Mouse (Mus musculus): ENCODE data around the gene Fgd3. TPM values are rescaled to one million over a fixed set of nuclear protein-coding genes. Genes with fewer than 3 reads are reported as not detected.

Gene Fgd3
- polyA plus RNA-seq, 1 experiment from 2014 or later = 1.0 TPM

DNA sequence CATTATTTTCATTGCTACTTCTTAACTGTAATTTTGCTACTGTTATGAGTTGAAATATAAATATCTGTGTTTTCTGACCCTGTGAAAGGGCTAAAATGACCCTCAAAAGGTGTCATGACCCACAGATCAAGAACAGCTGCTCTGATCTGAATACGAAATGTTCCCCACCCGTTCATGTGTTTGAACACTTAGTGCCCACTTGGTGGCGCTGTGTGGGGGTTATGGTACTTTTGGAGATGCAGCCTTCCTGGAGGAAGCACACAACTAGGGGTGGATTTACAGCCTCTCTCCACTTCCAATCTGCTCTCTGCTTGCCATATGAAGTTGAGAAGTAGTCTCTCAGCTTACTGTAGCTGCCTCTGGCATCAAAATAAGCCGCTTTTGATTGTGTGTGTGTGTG lies 85.4 kb downstream of the Fgd3 start:
- no peak for DNase-seq (ENCODE audit: low spot score)

DNA sequence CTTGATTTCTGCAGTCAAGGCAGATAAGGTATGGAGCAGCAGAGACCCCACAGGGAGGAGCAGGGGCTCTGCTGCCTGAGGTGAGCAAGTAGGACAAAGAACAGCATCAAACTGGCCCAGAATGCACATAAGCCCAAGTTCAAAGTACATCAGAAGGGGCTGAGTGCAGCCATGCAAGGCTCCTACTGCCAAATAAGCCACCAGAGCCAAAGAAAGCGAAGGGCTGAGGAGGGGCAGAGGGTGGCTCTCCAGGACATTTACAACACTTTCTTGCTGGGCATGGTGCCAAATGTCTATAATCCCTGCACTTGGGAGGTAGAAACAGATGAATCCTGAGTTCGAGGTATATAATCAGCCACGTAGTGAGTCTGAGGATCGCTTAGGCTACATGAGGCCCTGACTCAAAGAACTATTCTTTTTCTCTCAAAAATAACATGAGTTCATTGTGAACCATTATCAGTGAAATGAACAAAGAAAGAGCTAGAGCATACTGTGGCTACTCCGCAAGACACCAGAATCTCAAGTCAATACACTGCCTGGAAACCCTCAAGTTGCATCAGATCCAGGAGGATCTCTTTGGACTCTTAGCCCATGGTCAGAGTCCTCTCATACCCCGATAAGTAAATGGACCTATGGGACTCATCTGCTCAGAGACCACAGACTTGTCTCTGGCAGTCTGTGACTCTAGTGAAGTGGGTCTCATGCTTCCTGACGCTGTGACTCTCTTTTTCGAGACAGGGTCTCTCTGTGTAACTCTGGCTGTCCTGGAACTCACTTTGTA lies 86.1 kb downstream of the Fgd3 start:
- peaks cover 4% of the 10 kb centered on the region; the same call in 1 of the 2 replicates for H3K9me3 ChIP-seq (replicated peaks; ENCODE audit: low read length)

More for the DNA sequence above, 85.4 kb downstream of the Fgd3 start:
- no peak for ATAC-seq (replicated peaks; ENCODE audit: low FRiP score, low read depth)
- TF ChIP-seq CTCF (IDR thresholded peaks at IDR 0.05; ENCODE audit: low read depth) = peak; percentile 18; the same call in 1 of the 2 replicates
- WGBS = 97% methylated on average over 4 of the region's 4 CpGs
- no peaks in the 10 kb centered on the region for H3K36me3 ChIP-seq (ENCODE audit: insufficient read depth, low read length)
- H3K4me3 ChIP-seq (replicated peaks; ENCODE audit: low read depth, low read length) = no peak overlapping the region
- no peak overlapping the region for H3K4me2 ChIP-seq (ENCODE audit: low read length)
- no peak overlapping the region for H3K9ac ChIP-seq (ENCODE audit: low read depth, low read length)
- H3K27ac ChIP-seq = peak overlapping the region; percentile 36; the same call in 1 of the 2 replicates
- H3K4me1 ChIP-seq (replicated peaks; ENCODE audit: insufficient read depth, low read length) = no peaks in the 10 kb centered on the region
- H3K9me3 ChIP-seq (replicated peaks; ENCODE audit: low read length) = peaks cover 4% of the 10 kb centered on the region; the same call in 1 of the 2 replicates
- H3K27me3 ChIP-seq (ENCODE audit: insufficient read depth, low read length) = no peaks in the 10 kb centered on the region

DNA sequence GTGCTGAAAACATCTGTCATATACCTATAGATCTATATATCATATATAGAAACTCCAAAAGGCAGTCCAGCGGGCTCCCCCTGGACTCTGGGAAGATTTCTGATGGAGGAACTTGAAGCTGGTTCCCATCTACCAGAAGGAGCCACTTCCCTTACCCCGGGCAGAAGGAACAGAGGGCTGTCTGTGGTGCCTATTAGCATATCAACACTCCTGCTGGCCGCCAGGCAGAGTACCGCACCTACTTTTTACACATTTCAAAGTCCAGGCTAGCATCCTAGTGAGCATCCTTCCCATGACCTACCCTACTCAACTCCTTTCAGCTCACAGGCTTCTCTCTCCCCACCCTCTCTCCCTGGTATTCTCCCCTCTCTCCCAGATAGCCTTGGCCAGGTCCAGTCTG lies 94.5 kb downstream of the Fgd3 start:
- Histone ChIP-seq H3K4me1 (replicated peaks; ENCODE audit: insufficient read depth, low read length) (no peaks in the 10 kb centered on the region), H3K4me3 (replicated peaks; ENCODE audit: low read depth, low read length) (no peak overlapping the region), H3K9me3 (replicated peaks; ENCODE audit: low read length) (no peaks in the 10 kb centered on the region), H3K27ac (no peak overlapping the region), H3K9ac (ENCODE audit: low read depth, low read length) (no peak overlapping the region), H3K4me2 (ENCODE audit: low read length) (no peak overlapping the region), H3K36me3 (ENCODE audit: insufficient read depth, low read length) (no peaks in the 10 kb centered on the region), H3K27me3 (ENCODE audit: insufficient read depth, low read length) (no peaks in the 10 kb centered on the region)
- DNase-seq (ENCODE audit: low spot score) (no peak), ATAC-seq (replicated peaks; ENCODE audit: low FRiP score, low read depth) (no peak)
- no peak for TF ChIP-seq CTCF (IDR thresholded peaks at IDR 0.05; ENCODE audit: low read depth)
- WGBS = 53% methylated on average over 4 of the region's 4 CpGs

More for the DNA sequence above, 86.1 kb downstream of the Fgd3 start:
- Histone ChIP-seq H3K27me3 (ENCODE audit: insufficient read depth, low read length) (no peaks in the 10 kb centered on the region), H3K4me1 (replicated peaks; ENCODE audit: insufficient read depth, low read length) (no peaks in the 10 kb centered on the region), H3K4me2 (ENCODE audit: low read length) (no peak overlapping the region), H3K36me3 (ENCODE audit: insufficient read depth, low read length) (no peaks in the 10 kb centered on the region), H3K27ac (peak overlapping the region; percentile 36), H3K9ac (ENCODE audit: low read depth, low read length) (no peak overlapping the region), H3K4me3 (replicated peaks; ENCODE audit: low read depth, low read length) (no peak overlapping the region)
- DNase-seq (ENCODE audit: low spot score) (no peak), ATAC-seq (replicated peaks; ENCODE audit: low FRiP score, low read depth) (peak; percentile 86)
- TF ChIP-seq CTCF (IDR thresholded peaks at IDR 0.05; ENCODE audit: low read depth) = no peak
- WGBS = 83% methylated on average over 8 of the region's 8 CpGs

DNA sequence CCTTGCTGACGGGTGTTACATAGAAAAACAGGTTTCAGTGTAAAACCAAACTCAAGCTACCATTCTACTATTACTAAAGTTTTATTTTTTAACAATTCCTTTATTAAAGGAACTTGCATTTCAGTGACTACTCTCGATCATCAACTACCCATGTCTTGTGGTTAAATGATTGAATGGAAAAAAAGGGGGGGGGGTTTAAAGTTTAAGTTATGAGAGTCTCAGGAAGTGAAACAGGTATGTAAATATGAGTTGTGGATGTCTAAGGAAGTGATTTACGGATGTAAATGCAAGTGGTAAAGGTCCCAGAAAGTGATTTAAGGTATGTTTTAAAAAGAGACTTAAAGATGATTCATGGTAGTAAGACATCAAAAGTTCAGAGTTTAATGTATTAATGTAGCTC lies 95.0 kb downstream of the Fgd3 start:
- H3K4me1 ChIP-seq (replicated peaks; ENCODE audit: insufficient read depth, low read length) = no peaks in the 10 kb centered on the region

DNA sequence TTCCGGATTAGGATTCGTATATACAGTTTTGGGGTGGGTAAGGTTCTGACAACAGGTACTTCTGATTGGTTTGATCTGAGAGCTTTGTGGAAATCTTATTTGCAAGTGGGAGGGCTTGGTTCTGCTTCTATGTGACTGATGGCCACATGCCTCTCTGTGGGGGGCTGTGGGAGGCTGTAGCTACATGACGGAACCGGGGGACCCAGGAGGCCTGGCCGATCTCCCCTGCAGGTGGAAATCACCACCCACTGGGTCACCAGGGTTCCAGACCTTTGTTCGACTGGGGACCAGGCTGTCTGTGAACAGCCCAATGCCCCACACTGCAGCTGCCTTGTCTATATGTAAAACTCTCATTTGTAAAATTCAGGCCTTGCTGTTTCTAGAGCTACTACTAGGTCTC lies 95.4 kb downstream of the Fgd3 start:
- Histone ChIP-seq H3K9me3 (replicated peaks; ENCODE audit: low read length) (no peaks in the 10 kb centered on the region), H3K4me3 (replicated peaks; ENCODE audit: low read depth, low read length) (no peak overlapping the region), H3K9ac (ENCODE audit: low read depth, low read length) (no peak overlapping the region), H3K4me1 (replicated peaks; ENCODE audit: insufficient read depth, low read length) (no peaks in the 10 kb centered on the region), H3K36me3 (ENCODE audit: insufficient read depth, low read length) (no peaks in the 10 kb centered on the region), H3K4me2 (ENCODE audit: low read length) (peak overlapping the region; percentile 5), H3K27me3 (ENCODE audit: insufficient read depth, low read length) (no peaks in the 10 kb centered on the region), H3K27ac (no peak overlapping the region)
- TF ChIP-seq CTCF (IDR thresholded peaks at IDR 0.05; ENCODE audit: low read depth) = no peak
- ATAC-seq (replicated peaks; ENCODE audit: low FRiP score, low read depth) (no peak), DNase-seq (ENCODE audit: low spot score) (no peak)
- whole genome bisulfite sequencing = 23% methylated on average over 6 of the region's 6 CpGs

More for the DNA sequence above, 95.0 kb downstream of the Fgd3 start:
- no peak overlapping the region for H3K4me2 ChIP-seq (ENCODE audit: low read length)
- no peaks in the 10 kb centered on the region for H3K36me3 ChIP-seq (ENCODE audit: insufficient read depth, low read length)
- H3K27ac ChIP-seq = no peak overlapping the region
- no peak for DNase-seq (ENCODE audit: low spot score)
- no peaks in the 10 kb centered on the region for H3K27me3 ChIP-seq (ENCODE audit: insufficient read depth, low read length)
- no peaks in the 10 kb centered on the region for H3K9me3 ChIP-seq (replicated peaks; ENCODE audit: low read length)
- 71% methylated on average over 3 of the region's 3 CpGs for WGBS
- no peak overlapping the region for H3K4me3 ChIP-seq (replicated peaks; ENCODE audit: low read depth, low read length)
- H3K9ac ChIP-seq (ENCODE audit: low read depth, low read length) = no peak overlapping the region
- TF ChIP-seq CTCF (IDR thresholded peaks at IDR 0.05; ENCODE audit: low read depth) = no peak
- ATAC-seq (replicated peaks; ENCODE audit: low FRiP score, low read depth) = no peak

DNA sequence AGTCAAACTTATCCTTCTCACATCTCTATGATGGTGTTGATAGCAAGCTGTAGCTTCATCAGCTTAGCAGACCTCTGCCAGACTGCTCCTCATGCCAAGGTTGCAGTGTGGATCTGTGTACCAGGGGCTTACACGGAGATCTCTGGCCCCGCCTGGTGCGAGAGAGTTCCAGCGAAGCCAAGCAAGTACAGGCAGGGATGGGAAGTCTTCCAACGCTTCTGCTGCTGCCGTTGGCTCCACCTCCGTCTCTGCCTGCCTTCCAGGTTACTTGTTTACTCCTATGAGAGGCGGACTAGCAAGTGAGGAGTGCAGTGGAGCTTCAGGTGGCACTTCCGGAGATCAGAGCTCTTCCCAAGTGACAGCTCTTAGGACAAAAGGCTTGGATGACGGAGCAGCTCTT lies 95.8 kb downstream of the Fgd3 start:
- Histone ChIP-seq H3K9me3 (replicated peaks; ENCODE audit: low read length) (no peaks in the 10 kb centered on the region), H3K9ac (ENCODE audit: low read depth, low read length) (no peak overlapping the region), H3K27ac (no peak overlapping the region), H3K4me1 (replicated peaks; ENCODE audit: insufficient read depth, low read length) (no peaks in the 10 kb centered on the region), H3K4me2 (ENCODE audit: low read length) (peak overlapping the region; percentile 5), H3K4me3 (replicated peaks; ENCODE audit: low read depth, low read length) (no peak overlapping the region), H3K27me3 (ENCODE audit: insufficient read depth, low read length) (no peaks in the 10 kb centered on the region), H3K36me3 (ENCODE audit: insufficient read depth, low read length) (no peaks in the 10 kb centered on the region)
- DNase-seq (ENCODE audit: low spot score) = peak; percentile 28
- 12% methylated on average over 10 of the region's 10 CpGs for WGBS
- ATAC-seq (replicated peaks; ENCODE audit: low FRiP score, low read depth) = peak; percentile 50
- TF ChIP-seq CTCF (IDR thresholded peaks at IDR 0.05; ENCODE audit: low read depth) = no peak

All from kidney, postnatal 0 days (tissue).